Mouse (Mus musculus) CH12.LX (cell line): Measurements from ENCODE around the gene Fam71e1. TPM values are rescaled to one million over a fixed set of nuclear protein-coding genes. Genes with fewer than 3 reads are reported as not detected.
A peak's percentile ranks its signal among the peaks of the same experiment; 100 is the strongest.

Source experiments
- DNase-seq: peaks from one replicate; pipeline ENCODE4 v3.0.0-alpha.2; 2013; ENCODE audit errors: extremely low read depth
- H3K27ac ChIP-seq: 2 replicates; pipeline ENCODE4 v1.5.1; 2012; ENCODE audit warnings: low read depth, mild to moderate bottlenecking, control low read depth, moderate library complexity; ENCODE audit not compliant: insufficient read depth
- H3K27me3 ChIP-seq: replicated peaks from 2 replicates; pipeline ENCODE3; 2012; ENCODE audit warnings: inconsistent platforms
- H3K36me3 ChIP-seq, 2 experiments: replicated peaks in 1 of 2; 2 replicates each; pipeline versions ENCODE3 to v1.6.1; 2012; ENCODE audit warnings: inconsistent platforms in 1 of 2, low read length in 1 of 2, mild to moderate bottlenecking in 1 of 2, mixed read lengths in 1 of 2, moderate library complexity in 1 of 2; ENCODE audit not compliant: control insufficient read depth in 1 of 2, insufficient read depth in 1 of 2
- H3K4me1 ChIP-seq, 2 experiments: 2 replicates each; pipeline ENCODE4 v1.6.1; 2012; ENCODE audit warnings: inconsistent platforms in 1 of 2, moderate library complexity in 1 of 2; ENCODE audit not compliant: insufficient read depth in 2 of 2, control insufficient read depth in 1 of 2
- H3K4me2 ChIP-seq: 2 replicates; pipeline ENCODE4 v1.6.1; 2012; ENCODE audit warnings: low read depth, mild to moderate bottlenecking, control low read depth; ENCODE audit not compliant: poor library complexity, insufficient read depth, severe bottlenecking
- H3K4me3 ChIP-seq, 3 experiments: fragments of 150-350 bp in 1 of 3; sonication (generic) in 1 of 3; replicated peaks in 1 of 3; 2 replicates each; pipeline versions ENCODE3 to v1.5.1; 2011 to 2012; ENCODE audit warnings: low read depth in 2 of 3, low read length in 2 of 3, mild to moderate bottlenecking in 2 of 3, moderate library complexity in 2 of 3, control low read depth in 1 of 3, improper control_type of control experiment in 1 of 3, inconsistent platforms in 1 of 3, mixed read lengths in 1 of 3; ENCODE audit not compliant: poor library complexity in 1 of 3
- H3K79me2 ChIP-seq: replicated peaks from 2 replicates; pipeline ENCODE4 v1.6.1; 2012; ENCODE audit warnings: mild to moderate bottlenecking, moderate library complexity; ENCODE audit not compliant: control insufficient read depth, poor library complexity, insufficient read depth, severe bottlenecking; ENCODE audit errors: extremely low read depth
- H3K9ac ChIP-seq: 2 replicates; pipeline ENCODE4 v1.6.1; 2012; ENCODE audit warnings: low read depth, mild to moderate bottlenecking, control low read depth, moderate library complexity; ENCODE audit not compliant: insufficient read depth
- H3K9me3 ChIP-seq: replicated peaks from 2 replicates; pipeline ENCODE3; 2012; ENCODE audit warnings: low read length, inconsistent platforms, mixed read lengths
- BHLHE40 ChIP-seq: IDR thresholded peaks from 2 replicates; pipeline ENCODE4 v1.6.1; 2011; ENCODE audit warnings: mild to moderate bottlenecking, low read depth, low read length, improper control_type of control experiment
- CHD1 ChIP-seq: IDR thresholded peaks from 2 replicates; pipeline ENCODE4 v1.6.1; 2012; ENCODE audit warnings: low read depth, low read length, improper control_type of control experiment, inconsistent platforms
- CTCF ChIP-seq, 2 experiments: IDR thresholded peaks in 1 of 2; conservative IDR thresholded peaks in 1 of 2; 2 replicates each; pipeline ENCODE4 v1.5.1; 2011 to 2012; ENCODE audit warnings: low read depth in 2 of 2, low read length in 2 of 2, improper control_type of control experiment in 1 of 2, inconsistent platforms in 1 of 2, mild to moderate bottlenecking in 1 of 2, moderate library complexity in 1 of 2
- EP300 ChIP-seq: IDR thresholded peaks from 2 replicates; pipeline ENCODE4 v1.6.1; 2011; ENCODE audit warnings: low read length, improper control_type of control experiment
- HCFC1 ChIP-seq: IDR thresholded peaks from 2 replicates; pipeline ENCODE4 v1.6.1; 2012; ENCODE audit warnings: low read depth, mild to moderate bottlenecking, inconsistent platforms, low read length, improper control_type of control experiment
- JUN ChIP-seq: IDR thresholded peaks from 2 replicates; pipeline ENCODE4 v1.6.1; 2011; ENCODE audit warnings: low read depth, mild to moderate bottlenecking, low read length, improper control_type of control experiment, moderate library complexity; ENCODE audit not compliant: insufficient read depth
- JUND ChIP-seq: conservative IDR thresholded peaks from 2 replicates; pipeline ENCODE4 v1.6.1; 2011; ENCODE audit warnings: low read depth, low read length, improper control_type of control experiment
- KAT2A ChIP-seq: IDR thresholded peaks from 2 replicates; pipeline ENCODE4 v1.6.1; 2012; ENCODE audit warnings: low read length, improper control_type of control experiment, inconsistent platforms; ENCODE audit not compliant: insufficient replicate concordance
- MAX ChIP-seq: IDR thresholded peaks from 2 replicates; pipeline ENCODE4 v1.6.1; 2011; ENCODE audit warnings: low read length, improper control_type of control experiment
- MAZ ChIP-seq: IDR thresholded peaks from 2 replicates; pipeline ENCODE4 v1.6.1; 2012; ENCODE audit warnings: low read depth, mild to moderate bottlenecking, inconsistent platforms, low read length, improper control_type of control experiment, moderate library complexity
- MEF2A ChIP-seq: IDR thresholded peaks from 2 replicates; pipeline ENCODE4 v1.6.1; 2014; ENCODE audit warnings: low read depth, mild to moderate bottlenecking, inconsistent platforms, low read length, improper control_type of control experiment, borderline replicate concordance
- MXI1 ChIP-seq: IDR thresholded peaks from 2 replicates; pipeline ENCODE4 v1.6.1; 2011; ENCODE audit warnings: mild to moderate bottlenecking, low read depth, low read length, improper control_type of control experiment
- MYC ChIP-seq: IDR thresholded peaks from 2 replicates; pipeline ENCODE4 v1.6.1; 2011; ENCODE audit warnings: low read depth, mild to moderate bottlenecking, improper control_type of control experiment, low read length
- NRF1 ChIP-seq: IDR thresholded peaks from 2 replicates; pipeline ENCODE4 v1.6.1; 2014; ENCODE audit warnings: low read depth, mild to moderate bottlenecking, inconsistent platforms, low read length, improper control_type of control experiment, moderate library complexity
- RCOR1 ChIP-seq: conservative IDR thresholded peaks from 2 replicates; pipeline ENCODE4 v1.6.1; 2012; ENCODE audit warnings: low read depth, mild to moderate bottlenecking, inconsistent platforms, low read length, improper control_type of control experiment
- SMC3 ChIP-seq: IDR thresholded peaks from 2 replicates; pipeline ENCODE4 v1.6.1; 2011; ENCODE audit warnings: low read depth, low read length, improper control_type of control experiment
- TBP ChIP-seq: conservative IDR thresholded peaks from 2 replicates; pipeline ENCODE4 v1.6.1; 2011; ENCODE audit warnings: low read depth, low read length, improper control_type of control experiment
- TCF12 ChIP-seq: IDR thresholded peaks from 2 replicates; pipeline ENCODE4 v1.6.1; 2014; ENCODE audit warnings: low read depth, mild to moderate bottlenecking, inconsistent platforms, low read length, improper control_type of control experiment
- UBTF ChIP-seq: IDR thresholded peaks from 2 replicates; pipeline ENCODE4 v1.6.1; 2012; ENCODE audit warnings: low read depth, mild to moderate bottlenecking, inconsistent platforms, low read length, improper control_type of control experiment, moderate library complexity
- USF1 ChIP-seq: IDR thresholded peaks from 2 replicates; pipeline ENCODE4 v1.6.1; 2014; ENCODE audit warnings: low read depth, mild to moderate bottlenecking, inconsistent platforms, low read length, improper control_type of control experiment
- USF2 ChIP-seq: conservative IDR thresholded peaks from 2 replicates; pipeline ENCODE4 v1.6.1; 2011; ENCODE audit warnings: low read depth, low read length, improper control_type of control experiment
- ZC3H11A ChIP-seq: IDR thresholded peaks from 2 replicates; pipeline ENCODE4 v1.6.1; 2012; ENCODE audit warnings: low read depth, mild to moderate bottlenecking, inconsistent platforms, low read length, improper control_type of control experiment
- ZMIZ1 ChIP-seq: IDR thresholded peaks from 2 replicates; pipeline ENCODE4 v1.6.1; 2012; ENCODE audit warnings: low read depth, mild to moderate bottlenecking, inconsistent platforms, low read length, improper control_type of control experiment
- dilution Hi-C: fragments of 300-500 bp; cut with MboI; formaldehyde crosslinking; loops from 2 replicates; pipeline ENCODE4 v1.14.3; 2020; ENCODE audit warnings: low sequenced_read_pairs; ENCODE audit not compliant: extremely low pct_unique_long_range_greater_than_20kb, extremely low pct_ligation_motif_present
- in situ Hi-C: fragments of 300-500 bp; cut with MboI; formaldehyde crosslinking; loops from 3 replicates; pipeline ENCODE4 v1.14.3; 2019; ENCODE audit warnings: low sequenced_read_pairs, low pct_ligation_motif_present, low pct_unique_long_range_greater_than_20kb, mixed read lengths
- polyA plus RNA-seq: library from polyadenylated mRNA; unstranded; fragments of >175 nt; gene quantifications from 2 replicates; pipeline ENCODE4 v1.2.1, GENCODE M21; 2012; ENCODE audit warnings: low read depth; ENCODE audit not compliant: insufficient read length
- total RNA-seq, 2 experiments: library from RNA; depleted of rRNA; stranded (reverse); fragments of 300-350 nt in 1 of 2; fragments of >200 nt in 1 of 2; gene quantifications; 2 replicates each; pipeline ENCODE4 v1.2.3; 2012 to 2014

Gene Fam71e1
- total and polyA plus RNA-seq, 3 experiments, result 0.39 to 1.2 TPM; not detected in 1

- TF ChIP-seq CHD1 (no peak), CTCF (conservative IDR thresholded peaks at IDR 0.05 in 1 of 2, IDR thresholded peaks at IDR 0.05 in 1 of 2; ENCODE audit: low read depth in 2 of 2, low read length in 2 of 2) (no peak), MAX (peak; percentile 60; the same call in 1 of the 2 replicates), TBP (no peak), JUND (no peak), EP300 (peak; percentile 76; the same call in 1 of the 2 replicates), MYC (no peak), KAT2A (no peak), MEF2A (peak; percentile 63; the same call in 1 of the 2 replicates), UBTF (no peak), ZMIZ1 (peak; percentile 39; the same call in 1 of the 2 replicates), TCF12 (peak; percentile 95)
Observed at GRCm38 (mm10) chr7:44534242-44534641, 37.9 kb downstream of the Fam71e1 start (continued).

- no peak for TF ChIP-seq NRF1
- no peak for TF ChIP-seq MXI1
- TF ChIP-seq MAZ, result no peak
- no peak for TF ChIP-seq USF2
- TF ChIP-seq MYC, result no peak
- TF ChIP-seq MAX, result no peak
- no peak for TF ChIP-seq ZC3H11A
- TF ChIP-seq RCOR1, result no peak
- no peak for TF ChIP-seq UBTF
- TF ChIP-seq BHLHE40, result no peak
- TF ChIP-seq HCFC1, result no peak
- no peak for TF ChIP-seq JUN
- TF ChIP-seq USF1, result no peak
- peak; percentile 26; the same call in 1 of the 2 replicates for TF ChIP-seq EP300
- peak; percentile 88; the same call in 1 of the 2 replicates for TF ChIP-seq TCF12
- peak; percentile 40 for TF ChIP-seq SMC3
- peak in 1 of 2 experiments; percentile 41; a peak in 2 of 4 replicates for TF ChIP-seq CTCF (conservative IDR thresholded peaks at IDR 0.05 in 1 of 2, IDR thresholded peaks at IDR 0.05 in 1 of 2; ENCODE audit: low read depth in 2 of 2, low read length in 2 of 2)
- Histone ChIP-seq H3K36me3 (peaks cover 45 to 68% of the 10 kb centered on the region in 2 experiments), H3K27me3 (no peaks in the 10 kb centered on the region), H3K27ac (peak overlapping the region; percentile 98), H3K4me2 (peak overlapping the region; percentile 24; the same call in 1 of the 2 replicates), H3K9ac (no peak overlapping the region), H3K4me3 (peak overlapping the region in 1 of 3 experiments; percentile 1), H3K9me3 (no peaks in the 10 kb centered on the region), H3K4me1 (peaks cover 53 to 72% of the 10 kb centered on the region in 2 experiments), H3K79me2 (peaks cover 6% of the 10 kb centered on the region)
- DNase-seq, result peak; percentile 64
- in situ Hi-C loops (no loop called here), dilution Hi-C loops (no loop called here)
Observed at GRCm38 (mm10) chr7:44534656-44535441, 38.5 kb downstream of the Fam71e1 start.
